Mouse (Mus musculus) E14TG2a.4 (cell line): ENCODE results near the gene Plekhg6.

Experiments
- CTCF ChIP-seq: conservative IDR thresholded peaks from 2 replicates; pipeline ENCODE4 v1.5.1; 2014; ENCODE audit warnings: low read length
- NANOG ChIP-seq: IDR thresholded peaks from 2 replicates; pipeline ENCODE4 v1.6.1; 2014; ENCODE audit warnings: borderline replicate concordance, low read length, mixed read lengths
- POU5F1 ChIP-seq: IDR thresholded peaks from 2 replicates; pipeline ENCODE4 v1.6.1; 2014; ENCODE audit warnings: low read length, borderline replicate concordance

DNA sequence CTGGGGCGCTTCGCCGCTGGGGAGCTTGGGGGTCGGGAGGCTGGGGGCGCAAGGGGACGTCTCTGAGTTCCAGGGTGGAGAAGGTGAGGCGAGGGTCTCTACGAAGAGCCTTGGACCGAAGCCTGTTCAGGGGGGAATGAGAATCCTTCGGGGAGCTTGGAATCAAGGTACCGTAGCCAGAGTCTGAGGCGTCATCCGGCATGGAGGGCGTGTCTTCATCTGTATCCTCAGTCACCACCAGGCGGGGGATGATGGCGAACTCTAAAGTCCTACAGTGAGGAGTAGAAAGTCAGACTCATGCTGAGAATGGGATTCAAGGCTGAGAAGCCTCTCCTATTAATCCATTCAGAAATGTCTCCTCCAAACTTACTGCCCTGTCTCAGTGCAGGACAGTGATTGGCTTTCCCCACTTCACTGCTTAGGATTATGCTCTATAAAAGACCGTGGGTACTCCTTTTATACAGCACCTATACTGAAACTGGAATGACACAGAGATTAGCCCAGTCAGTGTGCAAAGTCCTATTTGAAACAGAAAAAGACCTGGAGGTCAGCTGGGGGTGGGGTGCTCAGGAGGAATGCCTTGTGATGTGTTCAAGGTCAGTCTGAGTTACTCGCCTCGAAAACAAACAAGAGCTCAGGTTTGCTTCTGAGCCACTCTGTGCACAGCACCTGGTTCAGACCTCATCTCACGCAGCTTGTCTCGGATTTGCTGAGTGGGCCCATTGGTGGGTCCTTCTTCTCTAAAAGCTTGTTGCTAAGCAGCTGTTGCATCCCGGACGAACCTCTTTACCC, 16.9 kb downstream of the Plekhg6 start:
- no peak for TF ChIP-seq CTCF
- peak; percentile 44; the same call in 1 of the 2 replicates for TF ChIP-seq NANOG
- TF ChIP-seq POU5F1: no peak
